Mouse (Mus musculus): Measurements from ENCODE around the gene Myf6. TPM values are rescaled to one million over a fixed set of nuclear protein-coding genes. Genes with fewer than 3 reads are reported as not detected.

Gene Myf6
- not detected for total RNA-seq (2021)
- long read RNA-seq, experiment 1: 0 reads
- long read RNA-seq, experiment 2: 0 reads

DNA sequence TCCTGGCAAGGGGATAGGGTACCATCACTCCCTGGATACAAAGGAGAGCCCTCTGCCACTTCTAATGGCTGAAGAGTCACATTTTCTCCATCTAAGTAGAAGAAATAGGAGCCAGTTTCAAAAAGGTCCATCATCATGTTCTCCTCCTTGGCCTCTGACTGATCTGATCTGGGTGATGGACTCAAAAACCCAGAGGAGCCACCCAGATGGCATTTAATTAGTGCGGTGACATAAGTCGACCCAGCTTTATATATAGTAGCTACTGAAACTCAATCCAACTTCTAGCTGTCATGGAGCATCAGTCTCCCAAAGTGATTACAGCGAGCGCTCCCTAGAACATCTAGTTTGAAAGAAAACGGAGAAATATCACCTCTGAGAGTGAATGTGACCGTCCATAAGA, at the start of gene Myf6:
TSS of gene Myf6 (minus strand) at position 170 of the 400 bp plus-strand sequence.
- Histone ChIP-seq H3K27ac (no peak within 1 kb of the TSS), H3K4me3 (no peak within 1 kb of the TSS)
- no peak for DNase-seq (ENCODE audit: low spot score in 2 of 2)
- no peak for TF ChIP-seq CTCF (conservative IDR thresholded peaks at IDR 0.05)

DNA sequence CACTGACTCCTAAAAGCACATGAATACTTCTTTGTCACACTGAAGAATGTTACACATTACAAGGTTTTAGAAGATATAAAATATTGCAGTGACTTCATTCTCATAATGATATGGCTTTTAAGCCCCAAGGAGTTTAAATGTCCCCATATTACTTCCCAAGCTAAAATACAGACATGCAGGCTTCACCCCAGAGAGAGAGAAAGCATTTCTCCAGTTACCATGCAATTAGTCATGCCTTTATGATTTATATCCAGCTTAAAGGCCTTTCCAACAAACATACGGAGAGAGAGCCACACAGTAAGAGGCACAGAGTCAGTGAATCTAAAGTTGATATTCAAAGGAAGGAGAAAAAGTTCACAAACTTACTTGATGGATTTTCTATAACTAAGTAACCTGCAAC, 48.5 kb upstream of the Myf6 start:
- DNase-seq (ENCODE audit: low spot score in 2 of 2): no peak
- H3K4me3 ChIP-seq: no peak overlapping the region
- TF ChIP-seq CTCF (conservative IDR thresholded peaks at IDR 0.05): no peak
- H3K27ac ChIP-seq: no peak overlapping the region

DNA sequence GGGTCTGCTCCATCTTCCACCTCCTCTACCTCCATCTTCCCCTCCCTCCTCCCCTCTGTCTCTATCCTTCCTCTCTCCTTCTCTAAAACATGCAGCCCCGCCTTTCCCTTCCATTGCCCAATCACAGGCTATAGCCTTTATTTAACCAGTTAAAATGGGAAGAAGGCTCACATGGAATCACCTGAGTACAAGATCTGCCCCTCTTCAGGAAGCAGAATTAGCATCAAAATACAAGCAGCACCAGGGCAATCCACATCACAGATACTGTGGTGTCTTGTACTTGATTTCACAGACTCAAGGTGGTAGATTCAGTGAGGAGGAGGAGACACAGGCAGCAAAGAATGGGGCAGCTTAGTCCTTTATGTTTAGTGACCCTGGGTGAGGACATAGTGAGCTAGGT, 34.2 kb upstream of the Myf6 start:
- H3K27ac ChIP-seq: no peak overlapping the region
- no peak for TF ChIP-seq CTCF (conservative IDR thresholded peaks at IDR 0.05)
- no peak for DNase-seq (ENCODE audit: low spot score in 2 of 2)
- H3K4me3 ChIP-seq: no peak overlapping the region

DNA sequence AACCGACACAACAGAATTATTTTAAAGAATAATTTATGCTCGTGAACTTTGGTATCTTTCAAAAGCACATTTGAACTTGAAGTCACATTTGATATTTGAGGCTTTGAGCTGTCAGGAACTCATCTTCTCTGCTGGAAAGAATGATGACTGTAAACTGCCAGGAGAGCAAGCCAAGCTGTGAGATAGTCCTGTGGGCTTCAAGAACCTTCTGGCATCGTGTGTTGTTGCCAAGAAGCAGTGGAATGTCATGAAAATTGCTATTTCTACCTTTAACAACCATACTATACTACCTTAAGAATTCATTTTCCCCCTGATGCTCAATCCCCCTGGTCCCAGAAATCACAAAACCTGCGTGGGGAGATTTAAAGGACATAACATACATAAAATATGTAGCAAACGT, 24.7 kb upstream of the Myf6 start:
- Histone ChIP-seq H3K4me3 (no peak overlapping the region), H3K27ac (no peak overlapping the region)
- TF ChIP-seq CTCF (conservative IDR thresholded peaks at IDR 0.05): no peak
- no peak for DNase-seq (ENCODE audit: low spot score in 2 of 2)

DNA sequence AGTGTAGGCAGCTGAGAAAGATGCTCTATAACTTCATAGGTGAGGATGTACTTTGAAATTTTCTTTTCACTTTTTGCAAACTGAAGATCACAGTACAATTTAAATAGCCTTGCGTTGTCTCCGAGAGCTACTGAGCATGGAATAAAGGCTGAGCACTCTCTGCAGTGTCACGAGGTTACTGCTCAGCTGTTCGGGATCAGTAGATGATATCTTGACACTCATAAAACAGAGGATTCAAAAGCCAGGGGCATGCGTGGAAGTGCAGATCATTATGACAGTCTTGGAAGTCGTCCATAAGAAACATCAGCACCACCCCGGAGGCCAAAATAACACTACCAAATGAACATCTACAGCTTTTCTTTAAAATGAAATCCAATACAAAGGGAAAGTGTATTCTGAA, 22.1 kb upstream of the Myf6 start:
- Histone ChIP-seq H3K27ac (no peak overlapping the region), H3K4me3 (no peak overlapping the region)
- no peak for DNase-seq (ENCODE audit: low spot score in 2 of 2)
- no peak for TF ChIP-seq CTCF (conservative IDR thresholded peaks at IDR 0.05)

DNA sequence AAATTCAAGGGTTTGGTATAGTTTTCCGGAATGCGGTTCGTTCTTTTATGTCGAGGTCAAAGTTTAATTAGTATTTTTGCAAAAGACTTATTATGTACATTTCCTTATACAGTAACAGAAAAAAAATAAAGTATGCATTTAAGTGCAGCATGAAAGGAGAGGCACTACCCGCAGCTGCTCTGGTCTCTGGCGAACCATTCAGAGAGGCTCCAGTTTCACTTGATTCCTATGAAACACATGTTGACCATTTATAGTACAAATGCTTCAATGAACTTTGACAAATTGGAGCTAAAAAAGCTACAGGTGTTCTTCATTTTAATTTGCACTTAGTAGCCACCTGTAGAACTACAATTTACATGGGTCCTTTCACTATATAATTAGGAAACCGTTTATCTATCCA, 20.2 kb upstream of the Myf6 start:
- DNase-seq (ENCODE audit: low spot score in 2 of 2): no peak
- Histone ChIP-seq H3K4me3 (no peak overlapping the region), H3K27ac (no peak overlapping the region)
- TF ChIP-seq CTCF (conservative IDR thresholded peaks at IDR 0.05): no peak

DNA sequence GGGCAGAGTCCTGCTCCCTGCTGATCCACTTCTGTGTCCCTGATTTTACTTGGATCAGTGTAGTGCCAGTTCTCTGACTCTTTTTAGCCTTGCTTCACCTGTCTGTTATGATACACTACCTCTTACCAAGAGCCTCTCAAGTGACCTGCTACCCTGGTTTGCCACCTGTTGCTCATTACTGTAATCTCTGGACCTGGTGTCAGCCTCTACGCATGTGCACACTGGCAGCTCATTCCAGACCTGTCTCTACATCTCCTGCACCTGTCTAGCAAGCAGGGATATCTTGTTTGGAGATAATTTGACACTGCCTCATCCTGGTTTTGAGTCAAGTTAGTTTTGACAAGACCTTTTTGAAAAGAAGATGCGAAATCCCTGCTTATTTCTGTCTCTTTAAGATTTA, 11.9 kb upstream of the Myf6 start:
- Histone ChIP-seq H3K27ac (no peak overlapping the region), H3K4me3 (no peak overlapping the region)
- no peak for TF ChIP-seq CTCF (conservative IDR thresholded peaks at IDR 0.05)
- DNase-seq (ENCODE audit: low spot score in 2 of 2): no peak

DNA sequence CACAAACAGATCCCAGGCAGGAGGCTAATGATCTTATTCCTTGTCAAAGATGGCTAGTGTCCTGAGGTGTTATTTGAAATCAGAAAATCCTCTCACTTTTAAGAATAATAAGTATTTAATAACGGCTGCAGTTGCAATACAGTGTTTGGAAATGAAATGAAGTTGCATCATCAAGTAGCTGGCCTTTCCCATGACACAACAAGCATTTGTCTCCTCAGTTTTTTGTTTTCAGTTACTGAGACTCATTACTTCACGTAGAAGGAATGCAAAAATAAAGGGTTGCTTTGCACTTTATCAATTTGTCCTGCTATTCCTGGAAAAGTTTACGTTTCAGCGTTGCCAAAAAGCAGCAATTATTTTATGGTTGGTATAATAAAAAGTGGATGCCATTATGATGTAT, 8.9 kb upstream of the Myf6 start:
- TF ChIP-seq CTCF (conservative IDR thresholded peaks at IDR 0.05): no peak
- Histone ChIP-seq H3K27ac (no peak overlapping the region), H3K4me3 (no peak overlapping the region)
- no peak for DNase-seq (ENCODE audit: low spot score in 2 of 2)

DNA sequence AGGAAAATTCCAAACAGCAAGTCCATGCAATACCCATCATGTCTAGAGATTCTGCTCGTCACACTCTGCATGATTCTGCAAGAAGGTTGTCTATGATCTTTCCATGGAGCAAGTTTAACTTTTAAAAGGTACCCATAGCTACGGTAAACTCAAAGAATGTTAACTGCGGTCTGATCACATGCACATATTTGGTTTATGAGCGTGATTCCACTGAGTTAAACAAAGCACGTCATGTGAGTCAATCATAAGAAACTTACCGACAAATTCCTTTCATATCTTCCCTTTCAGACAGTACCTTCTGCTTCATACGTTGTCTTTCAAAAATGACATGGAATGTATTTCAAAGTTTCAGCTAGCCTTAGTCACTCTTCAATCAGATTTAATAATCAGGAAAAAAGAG, 7.7 kb upstream of the Myf6 start:
- no peak for DNase-seq (ENCODE audit: low spot score in 2 of 2)
- no peak for TF ChIP-seq CTCF (conservative IDR thresholded peaks at IDR 0.05)
- Histone ChIP-seq H3K27ac (no peak overlapping the region), H3K4me3 (no peak overlapping the region)

DNA sequence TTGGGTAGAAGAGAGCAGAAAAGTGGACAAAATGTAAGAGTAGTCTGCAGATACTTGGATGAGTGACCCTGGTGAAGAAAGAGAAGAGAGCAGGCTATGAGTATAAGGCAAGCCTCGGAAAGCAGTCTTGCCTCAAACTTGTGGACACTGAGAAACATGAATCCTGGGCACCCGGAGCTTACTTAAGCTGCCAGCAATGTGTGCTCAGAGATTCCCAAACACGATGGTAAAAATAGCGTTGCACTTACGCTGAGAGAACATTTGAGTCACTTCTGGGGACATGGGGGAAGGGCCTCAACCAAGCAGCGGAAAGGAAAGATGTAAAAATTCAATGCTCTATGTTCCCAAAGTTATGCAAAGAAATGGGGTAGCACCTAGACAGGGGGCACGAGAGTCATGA, 5.1 kb upstream of the Myf6 start:
- peak in 1 of 2 experiments; percentile 39 for DNase-seq (ENCODE audit: low spot score in 2 of 2)
- no peak for TF ChIP-seq CTCF (conservative IDR thresholded peaks at IDR 0.05)
- no peak overlapping the region for H3K27ac ChIP-seq
- no peak overlapping the region for H3K4me3 ChIP-seq

DNA sequence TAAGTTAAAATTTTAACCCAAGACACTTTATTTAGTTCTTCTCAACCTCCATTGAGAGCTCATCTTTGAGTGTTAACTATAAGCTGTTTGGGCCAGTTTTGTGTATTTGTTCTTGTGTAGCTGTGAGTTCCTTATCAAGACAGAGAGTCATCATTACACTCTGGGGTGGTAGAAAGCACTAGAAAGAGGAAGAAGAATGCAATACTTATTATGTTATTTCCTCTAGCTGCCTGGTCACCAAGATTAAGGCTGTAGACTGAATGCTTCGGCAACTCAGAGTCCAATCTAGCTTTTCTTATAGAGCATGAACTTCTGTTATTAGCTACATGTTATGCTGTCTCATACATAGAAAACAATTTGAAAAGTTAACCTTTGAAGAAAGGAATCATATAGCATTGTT, 1.9 kb upstream of the Myf6 start:
- Histone ChIP-seq H3K4me3 (no peak overlapping the region), H3K27ac (no peak overlapping the region)
- no peak for DNase-seq (ENCODE audit: low spot score in 2 of 2)
- no peak for TF ChIP-seq CTCF (conservative IDR thresholded peaks at IDR 0.05)

DNA sequence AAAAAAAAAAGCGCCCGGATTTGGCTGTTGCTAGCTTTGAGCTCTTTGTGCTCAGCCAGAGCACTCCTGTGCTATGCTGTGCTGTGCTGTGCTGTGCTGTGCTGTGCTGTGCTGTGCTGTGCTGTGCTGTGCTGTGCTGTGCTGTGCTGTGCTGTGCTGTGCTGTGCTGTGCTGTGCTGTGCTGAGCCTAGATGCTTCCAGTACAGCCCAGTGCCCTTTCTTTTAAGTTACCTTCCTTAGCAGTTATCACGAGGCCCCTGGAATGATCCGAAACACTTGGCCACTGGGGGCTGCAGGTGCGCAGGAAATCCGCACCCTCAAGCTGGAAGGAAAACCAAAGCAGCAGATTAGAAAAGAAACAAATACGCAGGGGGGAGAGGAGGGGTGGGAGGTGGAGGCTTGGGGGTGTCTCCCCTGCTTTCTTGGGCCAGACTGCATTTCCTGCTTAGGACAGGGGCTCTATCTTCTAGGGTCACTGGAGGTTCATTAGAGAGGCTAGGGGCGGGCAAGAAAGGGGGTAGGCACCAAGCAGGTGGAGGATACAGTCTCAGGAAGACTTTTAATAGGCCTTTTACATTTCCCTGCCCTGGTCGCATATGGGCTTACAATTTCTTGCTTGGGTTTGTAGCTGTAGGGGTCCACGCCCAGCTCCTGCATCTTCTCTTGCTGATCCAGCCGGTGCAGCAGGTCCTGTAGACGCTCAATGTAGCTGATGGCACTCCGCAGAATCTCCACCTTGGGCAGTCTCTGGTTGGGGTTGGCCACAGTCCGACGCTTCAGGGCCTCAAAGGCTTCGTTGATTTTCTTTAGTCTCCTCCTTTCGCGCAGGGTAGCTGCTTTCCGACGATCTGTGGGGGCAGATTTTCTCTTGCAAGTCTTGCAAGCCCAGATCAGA, 710 bp downstream of the Myf6 start:
- DNase-seq (ENCODE audit: low spot score in 2 of 2): no peak
- Histone ChIP-seq H3K4me3 (peak overlapping the region; percentile 36), H3K27ac (no peak overlapping the region)
- TF ChIP-seq CTCF (conservative IDR thresholded peaks at IDR 0.05): no peak

DNA sequence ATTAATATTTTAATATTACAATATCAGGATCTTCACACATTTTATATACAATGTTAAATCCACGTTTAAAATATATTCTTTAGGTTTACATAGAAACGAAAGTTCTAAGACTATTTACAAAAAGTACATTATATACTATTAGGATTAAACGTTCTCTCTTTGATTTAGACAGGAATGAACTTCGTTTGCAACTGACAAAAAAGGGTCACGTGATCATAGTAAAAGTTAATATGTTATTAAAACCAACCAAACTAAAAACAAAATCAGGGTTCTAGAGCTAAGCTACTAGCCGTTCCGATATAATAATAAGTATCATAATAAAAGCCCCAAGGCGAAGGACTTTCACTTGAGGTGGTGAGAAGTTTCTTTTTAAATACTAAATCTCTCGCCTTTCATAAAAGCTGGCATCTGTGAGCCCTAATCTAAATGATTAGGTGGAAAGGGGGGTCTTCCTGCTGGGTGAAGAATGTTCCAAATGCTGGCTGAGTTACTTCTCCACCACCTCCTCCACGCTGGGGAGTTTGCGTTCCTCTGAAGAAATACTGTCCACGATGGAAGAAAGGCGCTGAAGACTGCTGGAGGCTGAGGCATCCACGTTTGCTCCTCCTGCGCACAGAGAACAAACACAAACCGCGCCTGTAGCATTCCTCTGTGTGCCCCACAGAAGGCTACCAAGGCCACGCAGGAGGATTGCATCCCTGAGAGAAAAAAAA, 1.5 kb downstream of the Myf6 start:
- no peak for DNase-seq (ENCODE audit: low spot score in 2 of 2)
- no peak for TF ChIP-seq CTCF (conservative IDR thresholded peaks at IDR 0.05)
- no peak overlapping the region for H3K27ac ChIP-seq
- peak overlapping the region; percentile 36 for H3K4me3 ChIP-seq
